Mouse (Mus musculus) urinary bladder, adult 18-20 months (tissue): ENCODE measurements around the gene Ripply3.
A peak's percentile ranks its signal among the peaks of the same experiment; 100 is the strongest.
"Not testable (repeated sequence)": the region's sequence is repeated elsewhere in the genome, so short reads cannot be mapped to it uniquely, and the experiment has no call there.

Experiments
- DNase-seq, 2 experiments: peaks; one replicate each; pipeline ENCODE4 v3.0.0; 2022; ENCODE audit warnings: low spot score in 2 of 2, mixed read lengths in 2 of 2

Ripply3 gene

GRCm38 (mm10) chr16:94314626-94315025, 13.6 kb upstream of the Ripply3 start:
- no peak for DNase-seq

GRCm38 (mm10) chr16:94315215-94315614, 13.0 kb upstream of the Ripply3 start:
- DNase-seq, result no peak

GRCm38 (mm10) chr16:94317752-94318151, 10.5 kb upstream of the Ripply3 start:
- peak in 1 of 2 experiments; percentile 25 for DNase-seq

DNA sequence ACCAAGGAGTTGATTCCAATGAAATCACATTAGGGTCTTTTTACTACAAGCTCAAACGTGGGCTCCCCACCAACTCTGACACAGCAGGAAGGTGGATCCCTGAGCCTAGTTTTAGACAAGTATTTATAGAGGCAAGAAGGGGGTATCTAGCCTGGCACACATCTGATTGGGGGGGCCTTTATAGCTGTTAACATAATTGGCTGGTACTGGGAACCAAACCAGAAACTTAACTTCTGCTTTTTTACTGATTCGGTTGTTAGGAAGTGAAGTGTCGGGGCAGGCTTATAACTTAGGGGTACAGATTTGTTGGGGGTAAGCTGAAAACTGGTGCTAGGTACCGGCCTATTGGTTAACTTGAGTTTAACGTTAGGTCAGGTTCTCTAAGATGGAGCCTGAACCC, 8.0 kb upstream of the Ripply3 start:
- no peak for DNase-seq

DNA sequence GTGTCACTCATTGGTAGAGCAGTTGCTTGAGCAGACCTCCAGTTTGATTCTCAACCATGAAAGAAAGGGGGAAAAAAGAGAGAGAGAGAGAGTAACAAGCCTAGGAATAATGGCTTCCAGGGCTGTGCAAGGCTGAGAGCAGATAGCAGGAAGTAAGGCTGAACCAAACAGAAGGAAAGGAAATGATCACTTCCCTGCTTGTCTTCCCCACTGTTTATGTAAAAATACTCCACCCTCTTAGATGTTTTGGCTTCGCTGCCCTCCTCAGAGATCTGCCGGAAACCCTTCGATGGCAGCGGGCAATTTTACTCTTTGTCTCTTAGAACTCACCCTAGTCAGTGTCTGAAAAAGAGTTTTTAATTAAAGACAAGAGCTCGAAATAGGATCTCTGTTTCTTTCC, 4.5 kb upstream of the Ripply3 start:
- no peak for DNase-seq

DNA sequence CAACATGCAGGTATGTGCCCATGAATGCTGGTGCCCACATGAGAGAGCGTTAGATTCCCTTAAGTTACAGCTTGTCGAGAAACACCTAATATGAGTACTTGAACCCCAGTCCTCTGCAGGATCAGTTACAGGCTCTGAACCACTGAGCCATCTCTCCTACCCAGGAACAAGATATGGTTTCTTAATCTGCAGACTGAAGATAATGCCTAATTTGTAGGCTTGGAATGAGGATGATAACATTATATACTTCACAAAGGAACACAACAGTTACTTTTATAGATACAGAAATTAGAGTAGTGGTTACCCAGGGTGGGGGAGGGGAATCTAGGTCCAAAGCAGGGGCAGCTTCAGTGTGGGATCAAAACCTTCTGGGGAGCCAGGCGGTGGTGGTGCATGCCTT, 2.2 kb upstream of the Ripply3 start:
- DNase-seq, result no peak

GRCm38 (mm10) chr16:94328881-94329867, 954 bp downstream of the Ripply3 start:
- DNase-seq, result no peak

- no peak for DNase-seq
Measured at GRCm38 (mm10) chr16:94330429-94330828, 2.2 kb downstream of the Ripply3 start.

- no peak for DNase-seq
Measured at GRCm38 (mm10) chr16:94331233-94331885, 3.1 kb downstream of the Ripply3 start.

- peak; percentile 47 to 72 for DNase-seq
Measured at GRCm38 (mm10) chr16:94331886-94332252, 3.6 kb downstream of the Ripply3 start.

DNA sequence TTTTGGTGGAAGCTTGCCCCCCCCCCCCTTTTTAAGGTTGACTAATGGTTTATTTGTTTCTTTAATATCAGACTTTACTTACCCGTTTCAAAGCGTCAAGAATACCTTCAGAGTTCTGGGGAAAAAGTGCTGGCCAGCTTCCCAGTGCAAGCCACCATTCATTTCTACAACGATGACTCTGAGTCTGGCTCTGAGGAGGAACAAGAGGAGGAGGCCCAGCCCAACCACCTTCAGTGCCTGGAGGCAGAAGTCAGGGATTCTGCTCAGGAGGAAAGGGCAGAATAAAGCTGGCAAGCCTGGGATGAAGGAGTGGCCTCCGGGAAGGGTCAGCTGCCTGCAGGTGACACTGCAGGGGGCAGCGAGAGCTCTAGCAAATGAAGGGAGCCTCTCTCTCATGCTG, 7.4 kb downstream of the Ripply3 start:
- no peak for DNase-seq

DNA sequence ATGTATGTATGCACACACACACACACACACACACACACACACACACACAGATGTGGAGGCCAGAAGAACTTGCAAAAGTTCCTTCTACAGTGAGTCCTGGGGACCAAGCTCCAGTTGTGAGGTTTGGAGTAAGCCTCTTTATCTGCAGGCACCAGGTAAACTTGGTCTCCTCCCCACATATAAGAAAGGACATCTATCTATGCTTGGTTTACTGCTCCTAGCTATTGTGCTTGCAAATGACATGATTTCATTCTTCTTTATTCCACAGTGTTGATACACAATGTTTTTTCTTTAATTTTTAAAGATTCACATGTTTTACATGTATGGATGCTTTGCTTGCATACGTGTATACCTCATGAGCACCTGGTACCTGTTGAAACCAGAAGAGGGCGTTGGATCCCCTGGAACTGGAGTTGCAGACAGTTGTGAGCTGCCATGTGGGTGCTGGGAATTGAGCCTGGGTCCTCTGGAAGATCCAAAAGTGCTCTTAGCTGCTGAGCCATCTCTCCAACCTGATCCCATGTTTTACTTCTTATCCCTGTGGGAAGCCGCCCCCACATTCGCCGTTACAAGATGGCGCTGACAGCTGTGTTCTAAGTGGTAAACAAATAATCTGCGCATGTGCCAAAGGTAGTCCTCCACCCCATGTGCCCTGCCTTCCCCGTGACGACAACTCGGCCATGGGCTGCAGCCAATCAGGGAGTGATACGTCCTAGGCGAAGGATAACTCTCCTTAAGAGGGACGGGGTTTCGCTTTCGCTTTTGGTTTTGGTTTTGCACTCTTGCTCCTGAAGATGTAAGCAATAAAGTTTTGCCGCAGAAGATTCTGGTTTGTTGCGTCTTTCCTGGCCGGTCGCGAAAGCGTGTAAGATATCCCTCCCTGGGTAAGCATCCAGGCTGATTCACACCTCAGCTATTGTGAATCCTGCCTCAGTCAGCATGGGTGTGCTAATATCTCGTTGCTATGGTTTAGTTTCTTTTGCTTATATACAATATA, 11.2 kb downstream of the Ripply3 start:
- DNase-seq, result not testable (repeated sequence)

- DNase-seq, result no peak
Measured at GRCm38 (mm10) chr16:94345733-94346132, 17.5 kb downstream of the Ripply3 start.

DNA sequence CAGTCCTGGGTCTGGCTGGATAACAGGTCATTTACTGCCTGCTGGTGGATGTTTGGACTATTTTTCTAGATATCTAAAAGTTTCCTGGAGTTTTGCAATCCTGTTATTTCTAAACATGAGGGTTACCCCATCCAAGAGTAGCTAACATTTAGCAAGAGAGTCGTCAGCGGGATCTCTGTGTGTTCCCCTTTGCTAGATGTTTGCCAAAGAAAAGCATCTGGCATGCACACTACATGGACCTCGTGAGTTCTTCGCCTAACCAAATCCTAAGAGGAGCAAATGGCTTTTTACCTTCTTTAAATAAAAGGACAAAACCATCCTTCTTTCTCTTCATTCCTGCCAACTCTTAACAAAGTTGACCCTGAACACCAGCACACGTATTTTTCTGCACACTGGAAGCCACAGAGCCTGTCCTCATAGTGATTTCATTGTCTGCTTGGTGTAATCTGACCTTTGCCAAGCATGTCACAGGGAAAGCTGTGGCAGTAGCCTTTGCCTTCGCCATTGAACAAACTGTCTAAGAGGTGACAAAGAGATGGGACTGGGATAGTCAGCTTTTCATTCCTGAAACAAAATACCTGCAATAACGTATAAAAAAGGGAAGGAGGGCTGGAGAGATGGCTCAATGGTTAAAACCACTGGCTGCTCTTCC, 19.0 kb downstream of the Ripply3 start:
- no peak for DNase-seq

GRCm38 (mm10) chr16:94348779-94349178, 20.6 kb downstream of the Ripply3 start:
- no peak for DNase-seq

DNA sequence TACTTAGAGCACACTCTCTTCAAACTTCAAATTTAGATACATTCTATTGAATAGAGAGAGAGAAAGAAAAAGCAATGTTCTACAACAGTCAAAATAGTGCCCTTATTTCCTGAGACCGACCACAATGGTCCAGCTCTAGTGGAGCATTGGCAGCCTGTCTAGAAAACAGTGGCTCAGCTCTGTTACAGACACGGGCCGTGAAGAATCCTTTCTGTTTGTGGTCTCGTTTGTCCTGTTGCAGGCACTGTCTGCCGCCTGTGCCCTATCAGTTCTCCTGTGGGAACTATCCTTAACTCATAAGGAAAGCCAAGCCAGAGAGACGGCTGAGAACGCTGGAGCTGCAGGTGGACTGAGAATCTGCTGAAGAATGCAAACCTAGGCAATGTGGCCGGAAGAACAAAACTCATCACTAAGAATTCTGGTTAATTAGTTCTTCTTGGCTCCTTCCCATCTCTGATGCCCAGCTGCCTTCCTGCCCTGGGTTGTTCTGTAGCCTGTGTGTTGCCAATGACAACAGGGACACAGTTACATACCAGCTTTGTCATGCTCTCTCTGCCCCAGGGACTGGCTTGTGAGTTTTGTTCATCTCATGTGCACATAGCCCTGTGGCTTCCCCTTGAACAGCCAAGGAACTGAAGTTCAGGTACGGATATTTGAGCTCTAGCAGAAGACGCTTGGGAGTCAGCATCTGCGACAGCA, 21.5 kb downstream of the Ripply3 start:
- no peak for DNase-seq

DNA sequence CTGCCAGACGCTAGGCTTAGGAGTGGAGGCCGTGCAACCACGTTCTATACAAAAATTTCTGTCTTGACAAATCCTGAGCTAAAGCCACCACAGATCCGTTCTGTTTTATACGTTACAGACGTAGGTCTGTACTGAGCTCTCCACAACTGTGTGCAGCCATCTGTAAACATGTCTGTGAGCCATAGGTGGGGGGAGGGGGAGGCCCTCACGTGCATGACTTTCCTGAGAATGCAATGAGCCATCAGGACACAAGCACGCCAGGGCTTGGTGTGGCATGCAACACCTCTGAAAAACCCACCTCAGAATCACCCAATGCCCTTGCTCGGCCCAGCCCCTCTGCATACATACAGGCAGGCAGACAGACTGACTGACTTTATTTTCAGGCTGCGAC, 22.1 kb downstream of the Ripply3 start:
- DNase-seq, result no peak

DNA sequence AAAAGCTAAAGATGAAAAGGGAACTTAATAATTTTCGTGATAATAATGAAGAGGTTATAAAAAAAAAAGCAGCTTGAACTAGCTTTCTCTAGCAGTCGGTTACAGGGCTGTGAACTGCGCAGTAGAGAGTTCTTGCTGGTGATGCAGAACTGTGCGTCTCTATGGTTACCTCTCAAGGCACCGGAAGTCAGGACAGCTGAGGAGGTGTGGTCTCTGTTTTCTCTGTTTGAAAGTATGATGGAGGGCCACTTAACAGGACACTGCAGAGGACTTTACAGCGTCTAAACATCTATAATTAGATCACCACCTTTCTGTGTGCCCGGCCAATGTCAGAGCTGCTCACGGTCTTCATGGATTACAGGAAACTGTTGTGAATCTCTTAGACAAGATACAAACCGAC, 26.2 kb downstream of the Ripply3 start:
- DNase-seq, result no peak

GRCm38 (mm10) chr16:94356046-94356445, 27.8 kb downstream of the Ripply3 start:
- DNase-seq, result no peak

- DNase-seq, result no peak
Measured at GRCm38 (mm10) chr16:94356776-94357494, 28.7 kb downstream of the Ripply3 start.
